Mouse (Mus musculus): Measurements from ENCODE around the gene Brf1. TPM values are rescaled to one million over a fixed set of nuclear protein-coding genes. Genes with fewer than 3 reads are reported as not detected.
A peak's percentile ranks its signal among the peaks of the same experiment; 100 is the strongest.

Gene Brf1
- total and polyA plus RNA-seq, 2 experiments from 2014 or later, result 39.0 to 42.1 TPM

DNA sequence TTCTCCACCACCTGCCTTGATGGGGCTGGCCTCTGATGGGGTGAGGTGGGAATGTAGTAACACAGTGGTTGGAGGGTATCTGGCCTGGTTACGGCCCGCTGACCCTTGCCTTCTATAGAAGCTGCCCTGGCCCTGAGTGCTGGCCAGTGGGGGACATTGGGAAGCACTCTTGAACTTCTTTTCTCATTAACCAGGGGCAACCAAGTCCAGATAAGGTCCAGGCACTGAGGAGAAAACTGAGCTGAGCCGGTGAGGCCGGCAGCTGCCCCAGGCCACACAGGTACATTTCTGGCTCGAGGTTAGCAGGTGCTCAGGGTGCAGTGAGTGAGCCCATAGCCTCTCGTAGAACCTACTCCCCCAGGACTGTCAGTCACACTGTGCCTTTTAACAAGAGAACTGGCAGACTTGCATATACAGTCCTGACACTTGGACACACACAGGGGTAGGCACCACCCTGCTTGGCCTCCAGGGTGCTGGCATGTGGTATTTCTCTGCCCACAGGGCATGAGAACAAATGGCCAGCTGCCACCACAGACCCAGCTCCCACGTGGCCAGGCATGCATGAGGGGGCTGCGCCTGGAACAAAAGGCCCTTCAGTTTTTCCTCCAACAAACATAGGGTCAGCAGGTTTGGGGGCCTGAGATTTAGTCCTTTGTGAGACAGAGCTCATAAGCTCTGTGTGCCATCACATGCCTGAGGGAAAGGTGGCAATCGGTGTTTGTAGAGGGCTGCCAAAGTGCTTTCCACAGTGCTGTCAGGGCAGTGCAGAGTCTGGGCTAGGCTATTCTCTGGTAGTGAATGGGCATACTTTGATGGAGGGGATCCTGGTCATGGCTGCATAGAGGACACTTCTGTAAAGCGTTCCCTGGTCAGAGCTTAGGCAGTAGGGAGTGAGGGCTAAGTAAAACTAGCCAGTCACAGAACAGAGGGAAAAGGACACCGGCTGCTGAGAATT is 32.1 kb upstream of the Brf1 start:
- no peak overlapping the region; the same call in 1 of the 2 replicates for H3K9ac ChIP-seq (replicated peaks; ENCODE audit: low read length, poor library complexity, severe bottlenecking)
- 0 out of 2 replicates have a peak overlapping the region, but pooled peaks have one; percentile 32 for H3K27ac ChIP-seq (ENCODE audit: low read depth, low read length)
- no peak for TF ChIP-seq CTCF (IDR thresholded peaks at IDR 0.05)
- H3K36me3 ChIP-seq (ENCODE audit: insufficient read depth, low read length), result no peaks in the 10 kb centered on the region
- H3K9me3 ChIP-seq (ENCODE audit: low read length), result no peaks in the 10 kb centered on the region
- peaks cover 7% of the 10 kb centered on the region; the same call in 1 of the 2 replicates for H3K4me1 ChIP-seq (ENCODE audit: insufficient read depth, low read length)
- peak; percentile 46 for DNase-seq (ENCODE audit: low spot score)
- WGBS, result 64% methylated on average over 11 of the region's 11 CpGs
- H3K4me3 ChIP-seq (ENCODE audit: low read depth, low read length), result no peak overlapping the region
- ATAC-seq (ENCODE audit: low FRiP score), result peak; percentile 33; the same call in 1 of the 2 replicates
- H3K27me3 ChIP-seq (ENCODE audit: insufficient read depth, low read length), result no peaks in the 10 kb centered on the region
- H3K4me2 ChIP-seq (ENCODE audit: low read depth, low read length, poor library complexity, severe bottlenecking), result no peak overlapping the region

DNA sequence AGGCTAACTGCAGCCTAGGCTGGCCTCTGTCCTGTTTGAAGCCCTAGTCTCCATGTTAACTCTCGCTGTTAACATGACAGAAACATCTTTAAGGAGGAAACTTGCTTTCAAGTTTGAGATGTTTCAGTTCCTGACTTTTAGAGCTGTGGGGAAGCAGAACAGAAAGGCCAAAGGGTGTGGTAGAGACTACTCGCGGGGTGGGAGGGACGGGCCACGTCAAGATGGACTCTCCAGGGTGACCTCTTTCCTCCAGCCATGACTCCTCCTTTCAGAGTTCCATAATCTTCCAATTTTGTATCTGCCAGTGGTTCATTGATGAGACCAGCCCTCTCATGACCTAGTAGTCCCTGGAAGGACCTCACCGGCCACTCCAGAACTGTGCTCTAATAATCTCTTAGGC is 30.9 kb upstream of the Brf1 start:
- Histone ChIP-seq H3K27me3 (ENCODE audit: insufficient read depth, low read length) (no peaks in the 10 kb centered on the region), H3K4me3 (ENCODE audit: low read depth, low read length) (no peak overlapping the region), H3K9me3 (ENCODE audit: low read length) (no peaks in the 10 kb centered on the region), H3K4me2 (ENCODE audit: low read depth, low read length, poor library complexity, severe bottlenecking) (no peak overlapping the region), H3K9ac (replicated peaks; ENCODE audit: low read length, poor library complexity, severe bottlenecking) (no peak overlapping the region), H3K4me1 (ENCODE audit: insufficient read depth, low read length) (peaks cover 7% of the 10 kb centered on the region; the same call in 1 of the 2 replicates), H3K36me3 (ENCODE audit: insufficient read depth, low read length) (no peaks in the 10 kb centered on the region), H3K27ac (ENCODE audit: low read depth, low read length) (no peak overlapping the region)
- no peak for DNase-seq (ENCODE audit: low spot score)
- no peak for ATAC-seq (ENCODE audit: low FRiP score)
- WGBS, result 93% methylated on average over 6 of the region's 6 CpGs
- TF ChIP-seq CTCF (IDR thresholded peaks at IDR 0.05), result no peak

DNA sequence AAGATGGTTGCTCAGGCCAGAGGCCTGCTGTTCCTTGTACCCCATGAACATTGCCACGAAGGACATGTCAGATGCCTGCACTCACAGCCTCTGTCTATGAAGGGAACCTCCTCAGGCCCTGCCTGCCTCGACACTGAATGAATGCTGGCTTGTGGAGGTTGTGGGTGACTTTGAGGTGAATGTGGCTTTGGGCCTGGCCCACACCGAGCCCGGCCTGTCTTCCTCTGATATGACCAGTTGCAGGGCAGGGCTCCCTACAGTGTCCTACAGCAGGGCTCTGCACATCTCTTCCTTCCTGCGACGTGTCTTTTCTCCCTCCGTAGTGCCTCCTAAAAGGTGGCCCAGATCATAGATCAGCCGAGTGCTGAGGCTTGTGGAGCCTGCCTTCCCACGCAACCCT is 30.5 kb upstream of the Brf1 start:
- Histone ChIP-seq H3K36me3 (ENCODE audit: insufficient read depth, low read length) (no peaks in the 10 kb centered on the region), H3K4me2 (ENCODE audit: low read depth, low read length, poor library complexity, severe bottlenecking) (no peak overlapping the region), H3K9ac (replicated peaks; ENCODE audit: low read length, poor library complexity, severe bottlenecking) (no peak overlapping the region), H3K27me3 (ENCODE audit: insufficient read depth, low read length) (no peaks in the 10 kb centered on the region), H3K4me1 (ENCODE audit: insufficient read depth, low read length) (peaks cover 7% of the 10 kb centered on the region; the same call in 1 of the 2 replicates), H3K27ac (ENCODE audit: low read depth, low read length) (no peak overlapping the region), H3K9me3 (ENCODE audit: low read length) (no peaks in the 10 kb centered on the region), H3K4me3 (ENCODE audit: low read depth, low read length) (no peak overlapping the region)
- DNase-seq (ENCODE audit: low spot score) (no peak), ATAC-seq (ENCODE audit: low FRiP score) (no peak)
- no peak for TF ChIP-seq CTCF (IDR thresholded peaks at IDR 0.05)
- 85% methylated on average over 9 of the region's 9 CpGs for WGBS

DNA sequence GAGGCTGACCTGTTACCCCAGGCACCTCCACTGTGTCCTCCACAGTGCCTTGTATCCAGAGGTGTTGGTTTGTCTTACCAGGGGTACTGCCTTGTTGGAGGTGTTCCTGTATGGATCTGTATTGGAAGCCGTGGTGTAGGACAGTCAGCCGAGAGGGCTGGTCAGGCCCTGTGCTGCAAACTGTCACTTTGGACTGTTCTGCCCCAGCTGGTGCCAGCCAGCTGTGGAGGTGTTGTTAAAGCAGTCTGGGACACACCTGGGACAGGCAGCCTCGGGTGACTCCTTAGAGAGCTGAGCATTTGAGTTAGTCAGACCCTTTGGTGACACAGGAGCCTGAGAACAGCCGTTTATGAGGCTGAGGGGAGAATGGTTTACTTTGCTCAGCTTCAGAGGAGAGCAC is 29.5 kb upstream of the Brf1 start:
- no peaks in the 10 kb centered on the region for H3K27me3 ChIP-seq (ENCODE audit: insufficient read depth, low read length)
- DNase-seq (ENCODE audit: low spot score) (no peak), ATAC-seq (ENCODE audit: low FRiP score) (no peak)
- H3K9me3 ChIP-seq (ENCODE audit: low read length), result no peaks in the 10 kb centered on the region
- H3K27ac ChIP-seq (ENCODE audit: low read depth, low read length), result no peak overlapping the region
- no peak for TF ChIP-seq CTCF (IDR thresholded peaks at IDR 0.05)
- peaks cover 3% of the 10 kb centered on the region; the same call in 1 of the 2 replicates for H3K36me3 ChIP-seq (ENCODE audit: insufficient read depth, low read length)
- no peak overlapping the region for H3K4me2 ChIP-seq (ENCODE audit: low read depth, low read length, poor library complexity, severe bottlenecking)
- H3K9ac ChIP-seq (replicated peaks; ENCODE audit: low read length, poor library complexity, severe bottlenecking), result no peak overlapping the region
- peaks cover 7% of the 10 kb centered on the region; the same call in 1 of the 2 replicates for H3K4me1 ChIP-seq (ENCODE audit: insufficient read depth, low read length)
- no peak overlapping the region for H3K4me3 ChIP-seq (ENCODE audit: low read depth, low read length)
- WGBS, result 84% methylated on average over 4 of the region's 4 CpGs

DNA sequence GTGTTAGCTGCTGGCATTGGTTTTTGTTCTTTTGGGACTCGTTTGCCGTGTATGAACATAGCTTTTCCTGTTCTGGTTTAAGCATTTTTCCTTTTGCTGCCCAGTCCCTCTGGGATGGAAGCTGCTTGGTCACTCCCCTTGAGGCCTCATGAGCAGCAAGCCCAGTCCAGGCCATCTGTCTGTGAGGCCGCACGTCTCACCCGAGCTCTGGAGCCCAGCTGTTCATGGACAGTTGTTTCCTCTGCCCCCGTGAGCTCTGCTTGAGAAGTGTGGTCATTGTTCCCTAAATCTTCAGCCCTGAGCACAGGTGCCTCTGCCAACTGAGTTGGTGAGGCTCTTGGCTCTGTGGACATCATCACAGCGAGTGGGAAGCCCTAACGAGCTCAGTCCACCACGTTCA is 28.4 kb upstream of the Brf1 start:
- H3K9me3 ChIP-seq (ENCODE audit: low read length), result no peaks in the 10 kb centered on the region
- no peak overlapping the region for H3K27ac ChIP-seq (ENCODE audit: low read depth, low read length)
- no peak for TF ChIP-seq CTCF (IDR thresholded peaks at IDR 0.05)
- H3K27me3 ChIP-seq (ENCODE audit: insufficient read depth, low read length), result no peaks in the 10 kb centered on the region
- H3K4me3 ChIP-seq (ENCODE audit: low read depth, low read length), result no peak overlapping the region
- DNase-seq (ENCODE audit: low spot score) (no peak), ATAC-seq (ENCODE audit: low FRiP score) (no peak)
- peaks cover 7% of the 10 kb centered on the region; the same call in 1 of the 2 replicates for H3K4me1 ChIP-seq (ENCODE audit: insufficient read depth, low read length)
- H3K9ac ChIP-seq (replicated peaks; ENCODE audit: low read length, poor library complexity, severe bottlenecking), result no peak overlapping the region
- H3K4me2 ChIP-seq (ENCODE audit: low read depth, low read length, poor library complexity, severe bottlenecking), result no peak overlapping the region
- 57% methylated on average over 9 of the region's 9 CpGs for WGBS
- peaks cover 5% of the 10 kb centered on the region for H3K36me3 ChIP-seq (ENCODE audit: insufficient read depth, low read length)

DNA sequence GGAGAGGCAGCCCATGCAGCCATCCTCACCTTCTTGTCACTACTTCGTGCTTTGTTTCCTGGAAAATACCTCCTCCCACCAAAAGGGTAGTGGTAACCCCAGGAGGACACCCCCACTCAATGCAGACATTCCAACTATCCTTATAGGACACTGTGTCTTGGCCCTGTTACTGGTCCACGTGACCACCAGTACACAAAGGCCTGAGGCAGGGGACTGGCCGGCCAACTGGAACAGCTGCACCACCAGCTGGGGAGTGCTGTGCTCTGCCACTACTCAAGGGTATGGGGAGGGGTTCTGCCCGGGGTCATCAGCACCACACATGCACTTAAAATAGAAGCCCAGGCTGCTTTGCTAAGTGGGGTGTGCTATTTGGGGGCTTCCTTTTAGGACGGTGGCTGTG is 27.6 kb upstream of the Brf1 start:
- H3K4me1 ChIP-seq (ENCODE audit: insufficient read depth, low read length), result peaks cover 3% of the 10 kb centered on the region; the same call in 1 of the 2 replicates
- WGBS, result 47% methylated on average over 5 of the region's 5 CpGs
- no peak for TF ChIP-seq CTCF (IDR thresholded peaks at IDR 0.05)
- H3K9me3 ChIP-seq (ENCODE audit: low read length), result no peaks in the 10 kb centered on the region
- no peak overlapping the region for H3K4me3 ChIP-seq (ENCODE audit: low read depth, low read length)
- no peak for ATAC-seq (ENCODE audit: low FRiP score)
- H3K4me2 ChIP-seq (ENCODE audit: low read depth, low read length, poor library complexity, severe bottlenecking), result no peak overlapping the region
- peak; percentile 60 for DNase-seq (ENCODE audit: low spot score)
- H3K27ac ChIP-seq (ENCODE audit: low read depth, low read length), result 0 out of 2 replicates have a peak overlapping the region, but pooled peaks have one; percentile 1
- peaks cover 12% of the 10 kb centered on the region for H3K36me3 ChIP-seq (ENCODE audit: insufficient read depth, low read length)
- H3K27me3 ChIP-seq (ENCODE audit: insufficient read depth, low read length), result no peaks in the 10 kb centered on the region
- no peak overlapping the region for H3K9ac ChIP-seq (replicated peaks; ENCODE audit: low read length, poor library complexity, severe bottlenecking)

Data from midbrain, postnatal 0 days (tissue).